Mouse (Mus musculus) ES-Bruce4 (cell line): ENCODE data around the gene Acer1.

ENCODE experiments used
- CTCF ChIP-seq: IDR thresholded peaks from one replicate; pipeline ENCODE4 v1.8.1; 2011; ENCODE audit warnings: low read depth, low read length
- POLR2A ChIP-seq: IDR thresholded peaks from one replicate; pipeline ENCODE4 v1.8.1; 2011; ENCODE audit warnings: low read length; ENCODE audit not compliant: insufficient read depth

DNA sequence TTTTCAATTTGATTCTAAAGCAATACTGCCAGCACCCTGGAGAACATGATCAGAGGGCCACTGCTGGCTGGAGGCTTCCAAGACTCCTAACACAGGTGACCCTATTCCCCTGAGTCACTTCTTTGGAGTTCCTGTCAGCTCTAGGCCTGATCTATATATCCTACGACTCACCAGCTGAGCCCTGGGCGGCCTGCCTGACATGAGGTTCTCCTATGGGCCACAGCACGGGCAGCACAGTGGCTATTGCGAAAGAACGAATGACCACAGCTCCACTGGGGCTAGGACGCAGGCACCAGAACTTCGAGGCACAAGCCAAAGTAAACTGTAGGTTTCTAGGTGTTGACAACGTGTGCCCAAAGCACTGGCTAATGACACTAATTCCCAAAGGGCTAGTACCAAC is 51.9 kb downstream of the Acer1 start:
- TF ChIP-seq CTCF (no peak), POLR2A (no peak)
